Mouse (Mus musculus) kidney, adult 18-20 months (tissue): Measurements from ENCODE around the gene Ssxb3.
"Not testable (repeated sequence)": the region's sequence is repeated elsewhere in the genome, so short reads cannot be mapped to it uniquely, and the experiment has no call there.

Experiments
- DNase-seq: peaks from one replicate; pipeline ENCODE4 v3.0.0; 2021

The Ssxb3 gene

GRCm38 (mm10) chrX:8591716-8592115 is at the start of gene Ssxb3:
Gene Ssxb3, minus strand, starts transcription at chrX:8591816.
- DNase-seq, result not testable (repeated sequence)

- not testable (repeated sequence) for DNase-seq
Observed at GRCm38 (mm10) chrX:8548155-8548554, 43.5 kb downstream of the Ssxb3 start, which contains the start of gene Ssxb6. Gene Ssxb6, minus strand, starts transcription at chrX:8548255.
